Mouse (Mus musculus) bone marrow macrophage, adult 2 months (primary cell): ENCODE results near the gene Crocc. TPM values are rescaled to one million over a fixed set of nuclear protein-coding genes. Genes with fewer than 3 reads are reported as not detected.

Source experiments
- H3K27ac ChIP-seq: 2 replicates; pipeline ENCODE4 v1.5.1; 2012; ENCODE audit warnings: low read depth, low read length; ENCODE audit not compliant: insufficient read depth
- H3K4me1 ChIP-seq: 2 replicates; pipeline ENCODE4 v1.6.1; 2012; ENCODE audit warnings: low read length; ENCODE audit not compliant: control insufficient read depth, insufficient read depth
- H3K4me3 ChIP-seq: 2 replicates; pipeline ENCODE4 v1.5.1; 2012; ENCODE audit warnings: mild to moderate bottlenecking, low read length, moderate library complexity; ENCODE audit not compliant: insufficient read depth
- CTCF ChIP-seq: IDR thresholded peaks from 2 replicates; pipeline ENCODE4 v1.5.1; 2012; ENCODE audit warnings: low read depth, mild to moderate bottlenecking, low read length, moderate library complexity
- POLR2A ChIP-seq: IDR thresholded peaks from 2 replicates; pipeline ENCODE4 v1.6.1; 2012; ENCODE audit warnings: mild to moderate bottlenecking, low read depth, low read length, borderline replicate concordance
- polyA plus RNA-seq: library from polyadenylated mRNA; stranded (reverse); fragments of >200 nt; gene quantifications from 2 replicates; pipeline ENCODE4 v1.2.4, GENCODE M21; 2012; ENCODE audit not compliant: missing spikeins, insufficient read depth, insufficient read length

Crocc gene
- polyA plus RNA-seq, 1 experiment = 8.1 TPM

DNA sequence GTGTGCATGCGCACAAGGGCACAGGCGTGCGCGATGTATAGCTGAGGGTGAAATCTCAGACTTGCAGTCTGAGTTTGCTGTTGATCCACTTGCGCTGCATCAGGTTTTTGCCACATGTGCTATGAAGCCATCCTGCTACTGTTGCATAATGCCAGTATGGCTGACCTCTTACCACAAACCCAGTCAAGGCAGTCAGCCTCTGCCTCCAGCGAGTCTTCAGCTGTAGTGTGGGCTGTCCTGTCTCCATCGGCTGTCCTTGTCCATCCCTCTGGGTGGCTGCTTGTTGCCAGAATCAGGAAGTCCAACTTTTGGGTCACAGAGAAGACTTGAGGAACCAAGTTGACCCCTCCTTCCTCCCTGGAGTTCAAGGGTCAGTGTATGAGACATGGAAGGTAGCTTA is 85.0 kb downstream of the Crocc start:
- no peak for TF ChIP-seq CTCF
- no peak for TF ChIP-seq POLR2A
- peaks cover 32% of the 10 kb centered on the region for H3K4me1 ChIP-seq
- no peak overlapping the region for H3K4me3 ChIP-seq
- peak overlapping the region; percentile 71 for H3K27ac ChIP-seq

DNA sequence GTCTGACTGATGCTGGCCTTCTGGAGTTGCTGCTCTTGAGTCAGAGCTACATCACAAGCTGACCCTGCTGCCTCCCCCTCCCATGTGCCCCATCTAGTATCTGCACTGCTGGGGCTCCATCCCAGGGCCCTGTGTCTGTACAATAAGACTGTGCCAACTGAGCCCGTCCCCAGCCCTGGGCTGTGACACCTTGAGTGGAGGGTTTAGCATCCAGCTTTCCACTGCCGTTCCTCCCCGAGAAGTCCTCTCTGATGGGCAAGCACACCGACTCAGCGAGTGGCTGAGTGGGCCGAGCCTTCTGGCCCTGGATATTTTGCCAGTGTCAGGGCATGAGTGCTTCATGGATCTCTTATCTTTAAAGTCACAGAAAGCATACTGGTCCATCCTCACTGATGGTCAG is 85.9 kb downstream of the Crocc start:
- Histone ChIP-seq H3K27ac (peak overlapping the region; percentile 71; the same call in 1 of the 2 replicates), H3K4me3 (no peak overlapping the region), H3K4me1 (peaks cover 32% of the 10 kb centered on the region)
- TF ChIP-seq CTCF (no peak), POLR2A (no peak)

DNA sequence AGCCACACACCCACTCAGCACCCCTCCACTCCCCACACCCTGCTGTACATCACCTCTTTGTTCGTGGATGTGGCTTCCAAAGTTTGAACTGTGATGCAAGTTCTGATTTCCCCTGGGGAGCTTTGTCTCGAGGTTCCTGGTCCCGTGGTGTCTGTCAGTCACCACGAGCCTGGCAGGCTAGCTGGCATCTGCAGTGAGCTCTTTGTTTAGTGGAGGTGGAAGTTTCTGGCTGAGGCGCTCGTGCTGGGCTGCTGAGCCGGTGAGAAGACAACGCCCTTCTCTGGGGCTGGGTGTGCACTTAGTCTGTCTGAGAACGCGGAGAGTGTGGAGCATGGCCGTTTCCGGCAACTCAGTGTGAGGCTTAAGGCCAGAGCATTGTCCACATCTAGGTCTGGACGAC is 88.7 kb downstream of the Crocc start:
- H3K27ac ChIP-seq = peak overlapping the region; percentile 60
- H3K4me1 ChIP-seq = peaks cover 32% of the 10 kb centered on the region
- H3K4me3 ChIP-seq = no peak overlapping the region
- TF ChIP-seq POLR2A (no peak), CTCF (no peak)

GRCm38 (mm10) chr4:140967386-140968159 is 92.8 kb downstream of the Crocc start:
- TF ChIP-seq CTCF (no peak), POLR2A (no peak)
- Histone ChIP-seq H3K4me1 (peaks cover 35% of the 10 kb centered on the region), H3K4me3 (no peak overlapping the region), H3K27ac (no peak overlapping the region)

Other genes with a start within 250 kb of the Crocc start
- 0.25 and 0.47 TPM in 2 replicates for gene Padi3, start 249.9 kb downstream of the Crocc start, polyA plus RNA-seq
- gene Padi1, start 214.8 kb downstream of the Crocc start, polyA plus RNA-seq = not detected in 2 replicates
- 11.0 and 12.2 TPM in 2 replicates for gene Padi2, start 154.2 kb downstream of the Crocc start, polyA plus RNA-seq
- gene Sdhb, start 99.3 kb downstream of the Crocc start, polyA plus RNA-seq = 145 and 163 TPM in 2 replicates
- gene Atp13a2, start 73.7 kb downstream of the Crocc start, polyA plus RNA-seq = 203 and 230 TPM in 2 replicates
- gene Mfap2, start 50.1 kb downstream of the Crocc start, polyA plus RNA-seq = not detected in 2 replicates
- 170 and 172 TPM in 2 replicates for gene Necap2, start 17.8 kb upstream of the Crocc start, polyA plus RNA-seq
- not detected in 2 replicates for gene Spata21, start 27.8 kb upstream of the Crocc start, polyA plus RNA-seq
- 105 and 129 TPM in 2 replicates for gene Szrd1, start 79.2 kb upstream of the Crocc start, polyA plus RNA-seq
- gene Fbxo42, start 87.4 kb upstream of the Crocc start, polyA plus RNA-seq = 22.0 and 28.2 TPM in 2 replicates
- gene Rsg1, start 153.4 kb upstream of the Crocc start, polyA plus RNA-seq = 0.92 and 1.9 TPM in 2 replicates
- gene Arhgef19, start 178.9 kb upstream of the Crocc start, polyA plus RNA-seq = not detected in 2 replicates
- 0.13 and 0.80 TPM in 2 replicates for gene Epha2, start 240.7 kb upstream of the Crocc start, polyA plus RNA-seq